ENCODE assay signal across 8 mouse cellular contexts in genomic region chr7:101061381-101061780, GRCm38 (mm10). TPM values are rescaled to one million over a fixed set of nuclear protein-coding genes. Genes with fewer than 3 reads are reported as not detected.
DNase-seq lines count a peak whose midpoint lies in the region; ATAC-seq and TF ChIP-seq lines count a peak whose summit lies in the region.

No protein-coding gene starts in this region.

- no peak overlapping the region for H3K4me3 ChIP-seq in forebrain, embryonic 11.5 days (ENCODE audit: low read depth, low read length)
- H3K4me3 ChIP-seq in heart, embryonic 15.5 days = 0 out of 2 replicates have a peak overlapping the region, but pooled peaks have one; percentile 4
- H3K4me3 ChIP-seq in liver, embryonic 13.5 days (replicated peaks) = peak overlapping the region; percentile 19; the same call in 1 of the 2 replicates
- no peak overlapping the region for H3K4me3 ChIP-seq in stomach, embryonic 15.5 days (replicated peaks)

- 8% methylated on average over 17 of the region's 17 CpGs for WGBS in forebrain, embryonic 11.5 days
- 6% methylated on average over 17 of the region's 17 CpGs for WGBS in heart, embryonic 15.5 days
- WGBS in liver, embryonic 13.5 days (ENCODE audit: insufficient replicate concordance) = 6% methylated on average over 17 of the region's 17 CpGs
- 7% methylated on average over 17 of the region's 17 CpGs for WGBS in stomach, embryonic 15.5 days

- peak; percentile 62 for DNase-seq in CD4-positive helper T cell, adult 2 months (ENCODE audit: low read depth, low spot score)
- DNase-seq in brain, embryonic 14.5 days (ENCODE audit: low read depth) = peak; percentile 91
- DNase-seq in forebrain, embryonic 11.5 days (ENCODE audit: low spot score) = peak; percentile 92
- DNase-seq in kidney, postnatal 14 days = peak; percentile 87
- DNase-seq in liver, embryonic 13.5 days = peak; percentile 44
- peak; percentile 83 for DNase-seq in neural tube, embryonic 10.5 days (ENCODE audit: extremely low spot score, low spot score)

- H3K4me1 ChIP-seq in forebrain, embryonic 11.5 days (replicated peaks; ENCODE audit: control insufficient read depth, insufficient read depth, low read length) = no peaks in the 10 kb centered on the region
- H3K4me1 ChIP-seq in heart, embryonic 15.5 days (replicated peaks) = 0 out of 2 replicates have a peak, but pooled peaks cover 3% of the 10 kb centered on the region
- H3K4me1 ChIP-seq in liver, embryonic 13.5 days (replicated peaks) = peaks cover 32% of the 10 kb centered on the region
- H3K4me1 ChIP-seq in stomach, embryonic 15.5 days = peaks cover 9% of the 10 kb centered on the region; the same call in 1 of the 2 replicates

- peak; percentile 92 for TF ChIP-seq CTCF in brain, embryonic 14.5 days (IDR thresholded peaks at IDR 0.05; ENCODE audit: borderline replicate concordance, extremely low read depth, insufficient read depth, insufficient read length)

- ATAC-seq in forebrain, embryonic 11.5 days (replicated peaks; ENCODE audit: low FRiP score) = peak; percentile 61; the same call in 1 of the 2 replicates
- ATAC-seq in heart, embryonic 15.5 days (replicated peaks; ENCODE audit: insufficient number of reproducible peaks, insufficient read depth, low FRiP score, low read depth) = no peak
- ATAC-seq in liver, embryonic 13.5 days (ENCODE audit: low read depth) = no peak
- 0 out of 2 replicates have a peak, but pooled peaks have one; percentile 29 for ATAC-seq in stomach, embryonic 15.5 days (ENCODE audit: insufficient read depth, low FRiP score, low read depth)

- no peaks in the 10 kb centered on the region for H3K27me3 ChIP-seq in forebrain, embryonic 11.5 days (ENCODE audit: control insufficient read depth, insufficient read depth, low read length)
- no peaks in the 10 kb centered on the region for H3K27me3 ChIP-seq in heart, embryonic 15.5 days
- no peaks in the 10 kb centered on the region for H3K27me3 ChIP-seq in liver, embryonic 13.5 days
- H3K27me3 ChIP-seq in stomach, embryonic 15.5 days (replicated peaks) = no peaks in the 10 kb centered on the region

- peak overlapping the region; percentile 15; the same call in 1 of the 2 replicates for H3K4me2 ChIP-seq in forebrain, embryonic 11.5 days (ENCODE audit: low read depth, low read length, severe bottlenecking)
- H3K4me2 ChIP-seq in heart, embryonic 15.5 days = peak overlapping the region; percentile 49
- peak overlapping the region; percentile 51 for H3K4me2 ChIP-seq in liver, embryonic 13.5 days
- H3K4me2 ChIP-seq in stomach, embryonic 15.5 days = peak overlapping the region; percentile 43

- H3K9ac ChIP-seq in forebrain, embryonic 11.5 days (ENCODE audit: low read length) = no peak overlapping the region
- no peak overlapping the region for H3K9ac ChIP-seq in heart, embryonic 15.5 days
- 0 out of 2 replicates have a peak overlapping the region, but pooled peaks have one; percentile 19 for H3K9ac ChIP-seq in liver, embryonic 13.5 days
- no peak overlapping the region for H3K9ac ChIP-seq in stomach, embryonic 15.5 days

- H3K9me3 ChIP-seq in forebrain, embryonic 11.5 days (ENCODE audit: control insufficient read depth, low read length) = no peaks in the 10 kb centered on the region
- H3K9me3 ChIP-seq in heart, embryonic 15.5 days (replicated peaks) = no peaks in the 10 kb centered on the region
- no peaks in the 10 kb centered on the region for H3K9me3 ChIP-seq in liver, embryonic 13.5 days (replicated peaks)
- no peaks in the 10 kb centered on the region for H3K9me3 ChIP-seq in stomach, embryonic 15.5 days

- no peak for TF ChIP-seq POLR2A in brain, embryonic 14.5 days (IDR thresholded peaks at IDR 0.05; ENCODE audit: borderline replicate concordance, extremely low read depth, insufficient read depth, insufficient read length, poor library complexity, severe bottlenecking)

- no peaks in the 10 kb centered on the region for H3K36me3 ChIP-seq in forebrain, embryonic 11.5 days (ENCODE audit: control insufficient read depth, insufficient read depth, low read length)
- H3K36me3 ChIP-seq in heart, embryonic 15.5 days = no peaks in the 10 kb centered on the region
- no peaks in the 10 kb centered on the region for H3K36me3 ChIP-seq in liver, embryonic 13.5 days
- no peaks in the 10 kb centered on the region for H3K36me3 ChIP-seq in stomach, embryonic 15.5 days

- no peak overlapping the region for H3K27ac ChIP-seq in forebrain, embryonic 11.5 days (ENCODE audit: low read depth, low read length)
- no peak overlapping the region for H3K27ac ChIP-seq in heart, embryonic 15.5 days
- H3K27ac ChIP-seq in liver, embryonic 13.5 days = no peak overlapping the region
- no peak overlapping the region for H3K27ac ChIP-seq in stomach, embryonic 15.5 days

RNA-seq across cellular contexts. Expression of gene Fchsd2, which starts 31.3 kb away (rescaled TPM):
- polyA plus RNA-seq in brain, embryonic 14.5 days (2012; rRNA removed) = 40.7 and 54.0 TPM in 2 replicates
- polyA plus RNA-seq in forebrain, embryonic 11.5 days (2014; fragmentation: Nextera tagmentation; extraction: Ambion mirVana) = 31.0 and 33.2 TPM in 2 replicates
- polyA plus RNA-seq in heart, embryonic 15.5 days (2015; fragmentation: Nextera tagmentation; extraction: Ambion mirVana) = 14.8 and 15.8 TPM in 2 replicates
- 4.2 and 6.8 TPM in 2 replicates for polyA plus RNA-seq in liver, embryonic 13.5 days (2015; fragmentation: Nextera tagmentation; extraction: Ambion mirVana)
- polyA plus RNA-seq in stomach, embryonic 15.5 days (2015; fragmentation: Nextera tagmentation; extraction: Ambion mirVana) = 20.0 and 21.2 TPM in 2 replicates

RNA-seq across cellular contexts. Expression of gene P2ry2, which starts 48.7 kb away (rescaled TPM):
- polyA plus RNA-seq in brain, embryonic 14.5 days (2012; rRNA removed) = 0.09 and 0.34 TPM in 2 replicates
- polyA plus RNA-seq in forebrain, embryonic 11.5 days (2014; fragmentation: Nextera tagmentation; extraction: Ambion mirVana) = 0.23 and 0.29 TPM in 2 replicates
- polyA plus RNA-seq in heart, embryonic 15.5 days (2015; fragmentation: Nextera tagmentation; extraction: Ambion mirVana) = 2.2 and 3.5 TPM in 2 replicates
- polyA plus RNA-seq in liver, embryonic 13.5 days (2015; fragmentation: Nextera tagmentation; extraction: Ambion mirVana) = 0.76 TPM in 2 replicates
- polyA plus RNA-seq in stomach, embryonic 15.5 days (2015; fragmentation: Nextera tagmentation; extraction: Ambion mirVana) = 3.0 and 4.9 TPM in 2 replicates

Comparison
In these comparisons a context has a peak if more than half of its experiments do, and no peak if none do; other contexts are left out.
1. ATAC-seq: peak in forebrain, embryonic 11.5 days (single experiment) and stomach, embryonic 15.5 days (single experiment); none in heart, embryonic 15.5 days (single experiment) and liver, embryonic 13.5 days (single experiment).
2. H3K4me3 ChIP-seq: peak in heart, embryonic 15.5 days (single experiment) and liver, embryonic 13.5 days (single experiment); none in forebrain, embryonic 11.5 days (single experiment) and stomach, embryonic 15.5 days (single experiment).
3. Peak in every context shown above with its lines, with median percentiles within 50 percentile points of each other: DNase-seq and H3K4me2 ChIP-seq.